ENCODE assay signal across 8 mouse cellular contexts in the genomic region with DNA sequence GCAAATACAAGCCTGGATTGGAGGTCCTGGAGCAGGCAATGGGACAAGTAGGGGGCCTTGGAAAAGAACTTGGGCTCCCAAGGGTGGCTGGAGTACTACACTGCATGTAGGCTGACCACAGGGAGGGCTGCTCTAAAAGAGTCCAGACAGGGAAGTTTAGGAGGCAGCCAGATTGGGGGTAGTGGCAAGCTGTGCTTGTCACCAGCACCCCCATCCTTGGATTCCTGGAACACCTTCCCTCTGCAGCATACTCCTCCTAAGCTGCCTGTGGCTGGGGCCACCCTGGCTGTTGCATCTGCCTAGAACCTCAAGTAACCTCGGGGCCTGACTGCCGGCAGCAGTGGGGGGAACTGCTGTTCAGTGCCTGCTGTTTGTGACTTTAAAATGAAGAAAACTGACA. TPM values are rescaled to one million over a fixed set of nuclear protein-coding genes. Genes with fewer than 3 reads are reported as not detected.
A peak's percentile ranks its signal among the peaks of the same experiment; 100 is the strongest.
DNase-seq lines count a peak whose midpoint lies in the region; ATAC-seq lines count a peak whose summit lies in the region.

No protein-coding gene starts in this region.

- H3K27me3 ChIP-seq in heart, embryonic 13.5 days (replicated peaks): no peaks in the 10 kb centered on the region
- H3K27me3 ChIP-seq in lung, embryonic 15.5 days: no peaks in the 10 kb centered on the region
- no peaks in the 10 kb centered on the region for H3K27me3 ChIP-seq in liver, embryonic 15.5 days

- WGBS in heart, embryonic 13.5 days: 63% methylated on average over 2 of the region's 2 CpGs
- WGBS in lung, embryonic 15.5 days: 60% methylated on average over 2 of the region's 2 CpGs
- 73% methylated on average over 2 of the region's 2 CpGs for WGBS in liver, embryonic 15.5 days (ENCODE audit: insufficient replicate concordance)

- DNase-seq in heart, adult 18-20 months: no peak
- no peak for DNase-seq in lung, postnatal 4 days
- DNase-seq in thymus, postnatal 36 days: no peak
- no peak for DNase-seq in Muller cell, postnatal 12 days (ENCODE audit: inconsistent ontology term)
- no peak for DNase-seq in embryo, embryonic 11 days

- no peak overlapping the region for H3K4me2 ChIP-seq in heart, embryonic 13.5 days
- no peak overlapping the region for H3K4me2 ChIP-seq in lung, embryonic 15.5 days
- H3K4me2 ChIP-seq in liver, embryonic 15.5 days: no peak overlapping the region

- peak overlapping the region; percentile 48 for H3K27ac ChIP-seq in heart, embryonic 13.5 days (replicated peaks)
- H3K27ac ChIP-seq in lung, embryonic 15.5 days: peak overlapping the region; percentile 44; the same call in 1 of the 2 replicates
- no peak overlapping the region for H3K27ac ChIP-seq in liver, embryonic 15.5 days (replicated peaks)

- H3K9me3 ChIP-seq in heart, embryonic 13.5 days: no peaks in the 10 kb centered on the region
- H3K9me3 ChIP-seq in lung, embryonic 15.5 days: no peaks in the 10 kb centered on the region
- H3K9me3 ChIP-seq in liver, embryonic 15.5 days (replicated peaks): no peaks in the 10 kb centered on the region

- H3K9ac ChIP-seq in heart, embryonic 13.5 days: peak overlapping the region; percentile 6; the same call in 1 of the 2 replicates
- H3K9ac ChIP-seq in lung, embryonic 15.5 days: no peak overlapping the region
- H3K9ac ChIP-seq in liver, embryonic 15.5 days: no peak overlapping the region

- H3K36me3 ChIP-seq in heart, embryonic 13.5 days: peaks cover 91% of the 10 kb centered on the region
- H3K36me3 ChIP-seq in lung, embryonic 15.5 days: peaks cover 37% of the 10 kb centered on the region
- H3K36me3 ChIP-seq in liver, embryonic 15.5 days (replicated peaks): peaks cover 59% of the 10 kb centered on the region

- H3K4me3 ChIP-seq in heart, embryonic 13.5 days: no peak overlapping the region
- H3K4me3 ChIP-seq in lung, embryonic 15.5 days: no peak overlapping the region
- no peak overlapping the region for H3K4me3 ChIP-seq in liver, embryonic 15.5 days (replicated peaks)

- H3K4me1 ChIP-seq in heart, embryonic 13.5 days: peaks cover 41% of the 10 kb centered on the region
- H3K4me1 ChIP-seq in lung, embryonic 15.5 days: peaks cover 26% of the 10 kb centered on the region
- peaks cover 17% of the 10 kb centered on the region for H3K4me1 ChIP-seq in liver, embryonic 15.5 days (replicated peaks)

- no peak for ATAC-seq in heart, embryonic 13.5 days (ENCODE audit: extremely low read depth, insufficient number of reproducible peaks, low FRiP score, low TSS enrichment)
- no peak for ATAC-seq in lung, embryonic 15.5 days (ENCODE audit: borderline replicate concordance, extremely low read depth, low FRiP score, low TSS enrichment)
- peak; percentile 14; the same call in 1 of the 2 replicates for ATAC-seq in liver, embryonic 15.5 days (ENCODE audit: insufficient read depth)

RNA-seq across cellular contexts. Expression of a gene that starts 20.3 kb away (rescaled TPM):
- polyA plus RNA-seq in heart, embryonic 13.5 days (2015; fragmentation: Nextera tagmentation; extraction: Ambion mirVana): 34.5 and 37.4 TPM in 2 replicates
- total RNA-seq in heart, adult 18-20 months (2021): 10 to 100 TPM; 42.9 to 44.4 TPM
- 22.7 and 23.4 TPM in 2 replicates for polyA plus RNA-seq in lung, embryonic 15.5 days (2015; fragmentation: Nextera tagmentation; extraction: Ambion mirVana)
- 101 and 114 TPM in 2 replicates for polyA plus RNA-seq in liver, embryonic 15.5 days (2015; fragmentation: Nextera tagmentation; extraction: Ambion mirVana)

RNA-seq across cellular contexts. Expression of a gene that starts 20.8 kb away (rescaled TPM):
- 101 and 108 TPM in 2 replicates for polyA plus RNA-seq in heart, embryonic 13.5 days (2015; fragmentation: Nextera tagmentation; extraction: Ambion mirVana)
- total RNA-seq in heart, adult 18-20 months (2021): 100 to 1,000 TPM; 123 to 141 TPM
- polyA plus RNA-seq in lung, embryonic 15.5 days (2015; fragmentation: Nextera tagmentation; extraction: Ambion mirVana): 112 and 122 TPM in 2 replicates
- 87.6 and 94.1 TPM in 2 replicates for polyA plus RNA-seq in liver, embryonic 15.5 days (2015; fragmentation: Nextera tagmentation; extraction: Ambion mirVana)

RNA-seq across cellular contexts. Expression of a gene that starts 57.9 kb away (rescaled TPM):
- polyA plus RNA-seq in heart, embryonic 13.5 days (2015; fragmentation: Nextera tagmentation; extraction: Ambion mirVana): 31.8 and 32.0 TPM in 2 replicates
- 10 to 100 TPM; 13.1 to 15.1 TPM for total RNA-seq in heart, adult 18-20 months (2021)
- 29.7 and 35.5 TPM in 2 replicates for polyA plus RNA-seq in lung, embryonic 15.5 days (2015; fragmentation: Nextera tagmentation; extraction: Ambion mirVana)
- polyA plus RNA-seq in liver, embryonic 15.5 days (2015; fragmentation: Nextera tagmentation; extraction: Ambion mirVana): 7.6 and 9.4 TPM in 2 replicates

RNA-seq across cellular contexts. Expression of a gene that starts 58.0 kb away (rescaled TPM):
- polyA plus RNA-seq in heart, embryonic 13.5 days (2015; fragmentation: Nextera tagmentation; extraction: Ambion mirVana): 47.9 and 54.3 TPM in 2 replicates
- total RNA-seq in heart, adult 18-20 months (2021): 100 to 1,000 TPM; 170 to 176 TPM
- polyA plus RNA-seq in lung, embryonic 15.5 days (2015; fragmentation: Nextera tagmentation; extraction: Ambion mirVana): 24.6 and 33.0 TPM in 2 replicates
- 56.5 and 61.7 TPM in 2 replicates for polyA plus RNA-seq in liver, embryonic 15.5 days (2015; fragmentation: Nextera tagmentation; extraction: Ambion mirVana)
